Mouse (Mus musculus) retina, postnatal 1 day (tissue): Measurements from ENCODE around the gene Lrrc15.

ENCODE experiments used
- DNase-seq: peaks from one replicate; pipeline ENCODE4 v3.0.0-alpha.2; 2012

The Lrrc15 gene

GRCm38 (mm10) chr16:30275558-30276340 lies 7.3 kb downstream of the Lrrc15 start:
- DNase-seq, result no peak

- DNase-seq, result no peak
These were observed 10.0 kb downstream of the Lrrc15 start for GRCm38 (mm10) chr16:30273065-30273464.

GRCm38 (mm10) chr16:30271941-30272595 lies 11.0 kb downstream of the Lrrc15 start:
- DNase-seq, result no peak

GRCm38 (mm10) chr16:30271223-30271761 lies 11.8 kb downstream of the Lrrc15 start:
- no peak for DNase-seq

- no peak for DNase-seq
These were observed 15.7 kb downstream of the Lrrc15 start, which contains the start of gene Cpn2 for GRCm38 (mm10) chr16:30267359-30267758. Gene Cpn2 (minus strand): TSS chr16:30267499.

GRCm38 (mm10) chr16:30266561-30266960 lies 16.5 kb downstream of the Lrrc15 start:
- no peak for DNase-seq

- no peak for DNase-seq
These were observed 17.4 kb downstream of the Lrrc15 start for GRCm38 (mm10) chr16:30265611-30266010.

- no peak for DNase-seq
These were observed 19.9 kb downstream of the Lrrc15 start for GRCm38 (mm10) chr16:30263156-30263555.

GRCm38 (mm10) chr16:30262664-30263063 lies 20.4 kb downstream of the Lrrc15 start:
- DNase-seq, result peak; percentile 76

- no peak for DNase-seq
These were observed 20.9 kb downstream of the Lrrc15 start for GRCm38 (mm10) chr16:30262157-30262556.

- DNase-seq, result no peak
These were observed 21.7 kb downstream of the Lrrc15 start for GRCm38 (mm10) chr16:30261341-30261740.

GRCm38 (mm10) chr16:30260012-30260635 lies 22.9 kb downstream of the Lrrc15 start:
- DNase-seq, result peak; percentile 42

- DNase-seq, result no peak
These were observed 23.6 kb downstream of the Lrrc15 start for GRCm38 (mm10) chr16:30259444-30259843.

- DNase-seq, result no peak
These were observed 24.6 kb downstream of the Lrrc15 start for GRCm38 (mm10) chr16:30258441-30258840.

GRCm38 (mm10) chr16:30257718-30258117 lies 25.3 kb downstream of the Lrrc15 start:
- no peak for DNase-seq

GRCm38 (mm10) chr16:30255061-30255460 lies 28.0 kb downstream of the Lrrc15 start:
- DNase-seq, result no peak

GRCm38 (mm10) chr16:30253900-30254299 lies 29.2 kb downstream of the Lrrc15 start:
- DNase-seq, result no peak

GRCm38 (mm10) chr16:30253374-30253773 lies 29.7 kb downstream of the Lrrc15 start:
- DNase-seq, result no peak

GRCm38 (mm10) chr16:30252003-30252418 lies 31.0 kb downstream of the Lrrc15 start:
- peak; percentile 83 for DNase-seq

- no peak for DNase-seq
These were observed 38.9 kb downstream of the Lrrc15 start for GRCm38 (mm10) chr16:30244037-30244700.

GRCm38 (mm10) chr16:30241623-30242022 lies 41.4 kb downstream of the Lrrc15 start:
- DNase-seq, result no peak

- DNase-seq, result no peak
These were observed 44.3 kb downstream of the Lrrc15 start for GRCm38 (mm10) chr16:30238791-30239190.
